Mouse (Mus musculus): ENCODE results near the gene S100b. TPM values are rescaled to one million over a fixed set of nuclear protein-coding genes. Genes with fewer than 3 reads are reported as not detected.

The S100b gene
- polyA plus RNA-seq (2014; fragmentation: Nextera tagmentation; extraction: Ambion mirVana): 2.1 and 5.7 TPM in 2 replicates

- WGBS: 56% methylated on average over 4 of the region's 4 CpGs
- no peak within 1 kb of the TSS for H3K9ac ChIP-seq (replicated peaks; ENCODE audit: low read depth, low read length)
Observed at GRCm38 (mm10) chr10:76253536-76253935, at the start of gene S100b. Gene S100b (plus strand): TSS chr10:76253853.

GRCm38 (mm10) chr10:76207262-76207796 is 46.3 kb upstream of the S100b start:
- peaks cover 28% of the 10 kb centered on the region for H3K36me3 ChIP-seq (ENCODE audit: control insufficient read depth, insufficient read depth, low read length)
- 95% methylated on average over 13 of the region's 13 CpGs for WGBS
- no peak for ATAC-seq (ENCODE audit: low read depth)

More at GRCm38 (mm10) chr10:76253536-76253935, at the start of gene S100b:
- H3K9me3 ChIP-seq (ENCODE audit: control insufficient read depth, low read length): no peaks in the 10 kb centered on the region
- peak; percentile 49; the same call in 1 of the 2 replicates for ATAC-seq (ENCODE audit: low read depth)
- H3K27me3 ChIP-seq (ENCODE audit: control insufficient read depth, insufficient read depth, low read length): no peaks in the 10 kb centered on the region
- no peaks in the 10 kb centered on the region for H3K4me1 ChIP-seq (ENCODE audit: control insufficient read depth, insufficient read depth, low read length)
- no peaks in the 10 kb centered on the region for H3K36me3 ChIP-seq (ENCODE audit: control insufficient read depth, insufficient read depth, low read length)
- no peak within 1 kb of the TSS for H3K27ac ChIP-seq (ENCODE audit: low read depth, low read length)
- no peak within 1 kb of the TSS for H3K4me2 ChIP-seq (ENCODE audit: low read depth, low read length)
- H3K4me3 ChIP-seq (ENCODE audit: low read depth, low read length): no peak within 1 kb of the TSS

DNA sequence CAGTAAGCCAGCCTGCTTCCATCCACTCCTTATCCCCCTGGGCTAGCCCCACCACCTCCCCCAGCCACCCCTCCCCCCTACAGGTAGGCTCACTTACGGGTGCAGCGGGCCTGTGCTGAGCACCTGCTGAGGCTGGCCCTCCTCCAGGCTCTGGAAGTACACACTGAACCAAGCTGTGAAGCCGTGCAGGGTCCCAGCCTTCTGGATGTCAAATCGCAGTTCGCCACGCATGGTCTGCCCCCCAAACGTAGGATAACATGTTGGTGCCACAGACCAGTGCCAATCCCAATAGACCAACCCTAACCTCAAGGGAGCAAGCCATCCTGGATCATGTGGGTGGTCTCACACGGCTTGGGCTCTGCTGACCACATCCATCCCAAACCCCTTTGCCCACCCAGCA is 44.4 kb upstream of the S100b start:
- Histone ChIP-seq H3K4me1 (ENCODE audit: control insufficient read depth, insufficient read depth, low read length) (no peaks in the 10 kb centered on the region), H3K9ac (replicated peaks; ENCODE audit: low read depth, low read length) (no peak overlapping the region), H3K36me3 (ENCODE audit: control insufficient read depth, insufficient read depth, low read length) (peaks cover 33% of the 10 kb centered on the region), H3K4me3 (ENCODE audit: low read depth, low read length) (no peak overlapping the region), H3K27ac (ENCODE audit: low read depth, low read length) (no peak overlapping the region), H3K27me3 (ENCODE audit: control insufficient read depth, insufficient read depth, low read length) (no peaks in the 10 kb centered on the region), H3K9me3 (ENCODE audit: control insufficient read depth, low read length) (no peaks in the 10 kb centered on the region), H3K4me2 (ENCODE audit: low read depth, low read length) (no peak overlapping the region)
- WGBS: 93% methylated on average over 8 of the region's 8 CpGs
- ATAC-seq (ENCODE audit: low read depth): no peak

More at GRCm38 (mm10) chr10:76207262-76207796, 46.3 kb upstream of the S100b start:
- Histone ChIP-seq H3K4me2 (ENCODE audit: low read depth, low read length) (no peak overlapping the region), H3K9ac (replicated peaks; ENCODE audit: low read depth, low read length) (no peak overlapping the region), H3K9me3 (ENCODE audit: control insufficient read depth, low read length) (no peaks in the 10 kb centered on the region), H3K27ac (ENCODE audit: low read depth, low read length) (no peak overlapping the region), H3K27me3 (ENCODE audit: control insufficient read depth, insufficient read depth, low read length) (no peaks in the 10 kb centered on the region), H3K4me1 (ENCODE audit: control insufficient read depth, insufficient read depth, low read length) (no peaks in the 10 kb centered on the region), H3K4me3 (ENCODE audit: low read depth, low read length) (no peak overlapping the region)

DNA sequence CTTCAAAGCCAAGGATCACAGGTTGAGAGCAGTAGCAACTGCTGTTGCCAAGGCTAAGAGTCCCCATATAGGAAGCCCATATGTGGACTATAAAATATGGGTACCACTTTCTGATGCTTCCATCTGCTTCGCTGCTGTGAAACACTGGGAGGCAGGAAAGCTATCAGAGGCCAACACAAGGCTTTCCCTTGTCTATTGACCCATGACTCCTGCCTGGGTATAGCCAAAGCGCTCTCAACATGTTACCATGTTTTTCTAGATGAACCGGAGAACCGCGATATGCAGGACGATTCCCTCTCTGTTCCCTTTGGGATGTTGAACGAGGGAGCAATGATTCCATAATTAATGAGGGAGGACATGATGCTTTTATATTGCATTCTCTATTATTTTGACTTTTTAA is 42.8 kb upstream of the S100b start:
- H3K4me1 ChIP-seq (ENCODE audit: control insufficient read depth, insufficient read depth, low read length): no peaks in the 10 kb centered on the region
- WGBS: 94% methylated on average over 7 of the region's 7 CpGs
- no peak for ATAC-seq (ENCODE audit: low read depth)
- no peak overlapping the region for H3K27ac ChIP-seq (ENCODE audit: low read depth, low read length)
- no peak overlapping the region for H3K4me2 ChIP-seq (ENCODE audit: low read depth, low read length)
- H3K9me3 ChIP-seq (ENCODE audit: control insufficient read depth, low read length): peaks cover 10% of the 10 kb centered on the region; the same call in 1 of the 2 replicates
- H3K4me3 ChIP-seq (ENCODE audit: low read depth, low read length): no peak overlapping the region
- H3K27me3 ChIP-seq (ENCODE audit: control insufficient read depth, insufficient read depth, low read length): no peaks in the 10 kb centered on the region
- no peak overlapping the region for H3K9ac ChIP-seq (replicated peaks; ENCODE audit: low read depth, low read length)
- H3K36me3 ChIP-seq (ENCODE audit: control insufficient read depth, insufficient read depth, low read length): peaks cover 49% of the 10 kb centered on the region

- Histone ChIP-seq H3K4me2 (ENCODE audit: low read depth, low read length) (no peak overlapping the region), H3K36me3 (ENCODE audit: control insufficient read depth, insufficient read depth, low read length) (peaks cover 59% of the 10 kb centered on the region), H3K27ac (ENCODE audit: low read depth, low read length) (no peak overlapping the region), H3K9me3 (ENCODE audit: control insufficient read depth, low read length) (peaks cover 10% of the 10 kb centered on the region; the same call in 1 of the 2 replicates), H3K27me3 (ENCODE audit: control insufficient read depth, insufficient read depth, low read length) (no peaks in the 10 kb centered on the region), H3K4me3 (ENCODE audit: low read depth, low read length) (no peak overlapping the region), H3K9ac (replicated peaks; ENCODE audit: low read depth, low read length) (no peak overlapping the region), H3K4me1 (ENCODE audit: control insufficient read depth, insufficient read depth, low read length) (no peaks in the 10 kb centered on the region)
- 94% methylated on average over 6 of the region's 6 CpGs for WGBS
- ATAC-seq (ENCODE audit: low read depth): no peak
Observed at GRCm38 (mm10) chr10:76212121-76212520, 41.5 kb upstream of the S100b start.

GRCm38 (mm10) chr10:76214161-76214560 is 39.5 kb upstream of the S100b start:
- H3K9ac ChIP-seq (replicated peaks; ENCODE audit: low read depth, low read length): no peak overlapping the region
- ATAC-seq (ENCODE audit: low read depth): no peak
- no peaks in the 10 kb centered on the region for H3K4me1 ChIP-seq (ENCODE audit: control insufficient read depth, insufficient read depth, low read length)
- peaks cover 10% of the 10 kb centered on the region; the same call in 1 of the 2 replicates for H3K9me3 ChIP-seq (ENCODE audit: control insufficient read depth, low read length)
- no peak overlapping the region for H3K27ac ChIP-seq (ENCODE audit: low read depth, low read length)
- H3K4me2 ChIP-seq (ENCODE audit: low read depth, low read length): no peak overlapping the region
- WGBS: 93% methylated on average over 4 of the region's 4 CpGs
- no peak overlapping the region for H3K4me3 ChIP-seq (ENCODE audit: low read depth, low read length)
- H3K36me3 ChIP-seq (ENCODE audit: control insufficient read depth, insufficient read depth, low read length): peaks cover 63% of the 10 kb centered on the region
- H3K27me3 ChIP-seq (ENCODE audit: control insufficient read depth, insufficient read depth, low read length): no peaks in the 10 kb centered on the region

GRCm38 (mm10) chr10:76217056-76217455 is 36.6 kb upstream of the S100b start:
- H3K27me3 ChIP-seq (ENCODE audit: control insufficient read depth, insufficient read depth, low read length): no peaks in the 10 kb centered on the region
- peaks cover 10% of the 10 kb centered on the region; the same call in 1 of the 2 replicates for H3K9me3 ChIP-seq (ENCODE audit: control insufficient read depth, low read length)
- no peak overlapping the region for H3K27ac ChIP-seq (ENCODE audit: low read depth, low read length)
- no peaks in the 10 kb centered on the region for H3K4me1 ChIP-seq (ENCODE audit: control insufficient read depth, insufficient read depth, low read length)
- no peak overlapping the region for H3K9ac ChIP-seq (replicated peaks; ENCODE audit: low read depth, low read length)
- H3K4me2 ChIP-seq (ENCODE audit: low read depth, low read length): no peak overlapping the region
- no peak overlapping the region for H3K4me3 ChIP-seq (ENCODE audit: low read depth, low read length)
- 96% methylated on average over 17 of the region's 17 CpGs for WGBS
- peaks cover 72% of the 10 kb centered on the region for H3K36me3 ChIP-seq (ENCODE audit: control insufficient read depth, insufficient read depth, low read length)
- no peak for ATAC-seq (ENCODE audit: low read depth)

- Histone ChIP-seq H3K27me3 (ENCODE audit: control insufficient read depth, insufficient read depth, low read length) (no peaks in the 10 kb centered on the region), H3K9ac (replicated peaks; ENCODE audit: low read depth, low read length) (no peak overlapping the region), H3K9me3 (ENCODE audit: control insufficient read depth, low read length) (peaks cover 10% of the 10 kb centered on the region; the same call in 1 of the 2 replicates), H3K27ac (ENCODE audit: low read depth, low read length) (no peak overlapping the region), H3K36me3 (ENCODE audit: control insufficient read depth, insufficient read depth, low read length) (peaks cover 73% of the 10 kb centered on the region), H3K4me3 (ENCODE audit: low read depth, low read length) (no peak overlapping the region), H3K4me2 (ENCODE audit: low read depth, low read length) (no peak overlapping the region), H3K4me1 (ENCODE audit: control insufficient read depth, insufficient read depth, low read length) (no peaks in the 10 kb centered on the region)
- WGBS: 89% methylated on average over 9 of the region's 9 CpGs
- no peak for ATAC-seq (ENCODE audit: low read depth)
Observed at GRCm38 (mm10) chr10:76218240-76218639, 35.4 kb upstream of the S100b start.

GRCm38 (mm10) chr10:76225944-76226343 is 27.7 kb upstream of the S100b start:
- H3K4me3 ChIP-seq (ENCODE audit: low read depth, low read length): no peak overlapping the region
- ATAC-seq (ENCODE audit: low read depth): no peak
- 92% methylated on average over 11 of the region's 11 CpGs for WGBS
- peaks cover 35% of the 10 kb centered on the region for H3K36me3 ChIP-seq (ENCODE audit: control insufficient read depth, insufficient read depth, low read length)
- no peak overlapping the region for H3K9ac ChIP-seq (replicated peaks; ENCODE audit: low read depth, low read length)
- H3K4me1 ChIP-seq (ENCODE audit: control insufficient read depth, insufficient read depth, low read length): no peaks in the 10 kb centered on the region
- H3K27me3 ChIP-seq (ENCODE audit: control insufficient read depth, insufficient read depth, low read length): no peaks in the 10 kb centered on the region
- H3K27ac ChIP-seq (ENCODE audit: low read depth, low read length): no peak overlapping the region
- no peak overlapping the region for H3K4me2 ChIP-seq (ENCODE audit: low read depth, low read length)
- no peaks in the 10 kb centered on the region for H3K9me3 ChIP-seq (ENCODE audit: control insufficient read depth, low read length)
